Mouse (Mus musculus) kidney, embryonic 16.5 days (tissue): ENCODE data around the gene Kcnk10. TPM values are rescaled to one million over a fixed set of nuclear protein-coding genes. Genes with fewer than 3 reads are reported as not detected.

Source experiments
- ATAC-seq: fragments of 200-750 bp; cut with Nextera tagmentation; 2 replicates; pipeline ENCODE4 v1.8.0; 2017; ENCODE audit warnings: moderate TSS enrichment; ENCODE audit not compliant: low FRiP score, low TSS enrichment
- H3K27ac ChIP-seq: fragments of 300-500 bp; sonication (generic); 2 replicates; pipeline ENCODE4 v1.5.1; 2014; ENCODE audit warnings: low read length
- H3K27me3 ChIP-seq: fragments of 300-500 bp; sonication (generic); 2 replicates; pipeline ENCODE4 v1.6.1; 2014; ENCODE audit warnings: low read length, control low read depth, mixed read lengths; ENCODE audit not compliant: insufficient read depth
- H3K36me3 ChIP-seq: fragments of 300-500 bp; sonication (generic); 2 replicates; pipeline ENCODE4 v1.6.1; 2014; ENCODE audit warnings: low read length, control low read depth, mixed read lengths; ENCODE audit not compliant: insufficient read depth
- H3K4me1 ChIP-seq: fragments of 300-500 bp; sonication (generic); 2 replicates; pipeline ENCODE4 v1.6.1; 2014; ENCODE audit warnings: low read length, control low read depth, mixed read lengths; ENCODE audit not compliant: insufficient read depth
- H3K4me2 ChIP-seq: fragments of 300-500 bp; sonication (generic); replicated peaks from 2 replicates; pipeline ENCODE4 v1.6.1; 2014; ENCODE audit warnings: low read depth, low read length
- H3K4me3 ChIP-seq: fragments of 300-500 bp; sonication (generic); 2 replicates; pipeline ENCODE4 v1.5.1; 2014; ENCODE audit warnings: mild to moderate bottlenecking, low read length
- H3K9ac ChIP-seq: fragments of 300-500 bp; sonication (generic); replicated peaks from 2 replicates; pipeline ENCODE4 v1.6.1; 2014; ENCODE audit warnings: low read length
- H3K9me3 ChIP-seq: fragments of 300-500 bp; sonication (generic); 2 replicates; pipeline ENCODE4 v1.6.1; 2016; ENCODE audit warnings: low read length, control low read depth
- WGBS: fragments of 180-500 bp; shearing (Covaris S2); extraction: QIAGEN DNeasy Blood & Tissue Kit; methylation state at CpG from one replicate; pipeline ENCODE4 v1.1.7; 2014; 5-methylcytosine and 5-hydroxymethylcytosine counted together
- polyA plus RNA-seq: library from polyadenylated mRNA; unstranded; fragments of >200 nt; fragmentation: Nextera tagmentation; extraction: Ambion mirVana; gene quantifications from 2 replicates; pipeline ENCODE4 v1.2.1, GENCODE M21; 2015

Kcnk10 gene
- polyA plus RNA-seq, 1 experiment from 2014 or later: 1.0 TPM

DNA sequence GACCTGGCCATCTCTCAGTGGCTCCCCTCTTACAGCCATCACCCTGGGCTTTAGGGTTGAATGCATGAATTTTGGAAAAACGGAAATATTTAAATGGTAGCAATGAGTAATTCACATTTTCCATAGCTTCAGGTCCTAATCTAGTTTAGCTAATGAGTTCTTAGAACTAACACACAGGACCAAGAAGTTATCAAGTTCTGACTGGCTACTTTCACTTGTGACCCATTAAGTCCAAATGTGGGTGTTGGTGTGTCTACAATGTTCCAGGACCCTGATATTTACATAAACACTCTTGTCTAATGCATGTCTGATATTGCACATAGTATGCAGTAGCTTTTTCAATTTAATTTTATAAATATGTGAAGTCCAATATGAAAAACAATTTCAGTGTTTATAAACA, 27.2 kb upstream of the Kcnk10 start:
- H3K4me2 ChIP-seq: no peak overlapping the region
- H3K4me3 ChIP-seq: no peak overlapping the region
- no peak overlapping the region for H3K9ac ChIP-seq
- H3K27ac ChIP-seq: no peak overlapping the region
- no peaks in the 10 kb centered on the region for H3K36me3 ChIP-seq
- no peaks in the 10 kb centered on the region for H3K4me1 ChIP-seq
- no peaks in the 10 kb centered on the region for H3K27me3 ChIP-seq
- WGBS: 77% methylated on average over 1 of the region's 1 CpGs
- ATAC-seq: no peak
- no peaks in the 10 kb centered on the region for H3K9me3 ChIP-seq

DNA sequence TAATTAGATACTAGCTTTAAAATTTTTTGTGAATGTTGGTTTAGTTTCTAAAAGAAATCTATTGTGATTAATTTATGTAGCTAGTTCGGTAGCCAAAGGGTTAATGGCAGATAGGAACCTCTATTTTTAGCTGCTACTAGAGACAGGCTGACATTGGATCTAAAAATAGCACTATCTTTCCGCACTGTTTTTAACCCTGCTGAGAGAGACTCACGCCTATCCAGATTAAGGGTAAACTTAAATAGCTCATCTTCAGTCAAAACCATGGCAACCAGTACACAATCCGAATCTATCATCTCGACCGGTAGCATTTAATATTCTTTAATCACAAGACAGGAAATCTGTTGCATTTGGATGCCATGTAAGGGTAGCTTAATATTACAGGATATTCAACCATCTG, 24.0 kb upstream of the Kcnk10 start:
- Histone ChIP-seq H3K4me2 (no peak overlapping the region), H3K27me3 (no peaks in the 10 kb centered on the region), H3K27ac (no peak overlapping the region), H3K36me3 (no peaks in the 10 kb centered on the region), H3K4me1 (no peaks in the 10 kb centered on the region), H3K9ac (no peak overlapping the region), H3K9me3 (no peaks in the 10 kb centered on the region), H3K4me3 (no peak overlapping the region)
- ATAC-seq: no peak
- WGBS: 34% methylated on average over 6 of the region's 6 CpGs

DNA sequence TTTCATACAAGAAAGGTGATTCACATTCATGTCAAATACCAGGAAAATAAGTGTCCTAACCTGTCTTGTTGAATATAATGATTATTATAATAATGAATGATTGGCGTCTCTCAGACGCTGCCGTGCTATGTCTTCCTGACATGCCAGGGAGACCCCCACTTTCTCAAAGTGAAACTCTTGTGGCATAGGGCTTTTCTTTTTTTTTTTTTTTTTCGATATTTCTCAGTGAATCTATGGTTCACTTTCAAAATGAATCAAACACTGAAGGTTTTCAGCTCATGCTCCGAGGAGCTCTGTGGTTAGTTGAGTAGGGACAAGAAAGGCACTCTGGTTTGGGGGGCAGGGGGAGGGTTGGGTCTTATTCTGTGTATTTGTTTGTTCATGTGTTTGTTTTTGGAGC, 22.8 kb upstream of the Kcnk10 start:
- ATAC-seq: no peak
- Histone ChIP-seq H3K9me3 (no peaks in the 10 kb centered on the region), H3K9ac (no peak overlapping the region), H3K36me3 (no peaks in the 10 kb centered on the region), H3K4me2 (no peak overlapping the region), H3K27ac (no peak overlapping the region), H3K4me1 (no peaks in the 10 kb centered on the region), H3K4me3 (no peak overlapping the region), H3K27me3 (no peaks in the 10 kb centered on the region)
- 84% methylated on average over 5 of the region's 5 CpGs for WGBS

DNA sequence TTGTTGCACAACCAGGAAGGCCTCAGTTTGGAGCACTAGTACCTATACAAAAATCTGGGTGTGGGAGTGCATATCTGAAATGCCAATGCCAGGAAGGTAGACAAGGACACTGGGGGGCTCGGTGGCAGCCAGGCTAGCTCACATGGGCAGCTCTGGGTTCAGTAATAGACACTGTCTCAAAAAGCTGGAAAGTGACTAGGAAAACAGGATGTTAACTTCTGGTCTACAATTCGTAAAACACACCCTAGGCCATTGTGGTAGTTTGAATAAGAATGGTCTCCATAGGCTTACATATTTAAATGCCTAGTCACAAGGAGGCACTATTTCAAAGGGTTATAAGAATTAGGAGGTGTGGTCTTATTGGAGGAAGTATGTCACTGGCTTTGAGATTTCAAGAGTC, 12.9 kb upstream of the Kcnk10 start:
- no peak for ATAC-seq
- H3K9ac ChIP-seq: no peak overlapping the region
- 76% methylated on average over 2 of the region's 2 CpGs for WGBS

DNA sequence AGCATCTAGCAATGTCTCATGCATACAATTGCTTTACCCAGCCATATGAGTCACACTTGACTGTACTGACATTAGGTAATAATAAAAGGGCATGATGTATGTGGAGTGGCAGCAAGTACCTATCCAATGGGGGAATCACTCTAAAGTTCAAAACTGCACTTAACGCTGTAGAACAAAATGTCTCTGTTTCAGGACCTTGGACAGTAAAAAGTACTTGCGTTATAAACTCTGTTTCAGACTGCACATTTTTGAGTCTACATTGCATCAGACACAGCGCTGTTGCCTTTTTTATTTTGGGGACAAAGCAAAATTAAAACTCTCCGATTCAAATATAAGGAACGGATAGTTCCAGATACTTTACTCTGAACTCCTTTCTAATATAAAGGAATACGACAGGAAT, 10.5 kb upstream of the Kcnk10 start:
- 64% methylated on average over 6 of the region's 6 CpGs for WGBS
- peaks cover 5% of the 10 kb centered on the region; the same call in 1 of the 2 replicates for H3K9me3 ChIP-seq
- H3K9ac ChIP-seq: no peak overlapping the region
- H3K4me1 ChIP-seq: no peaks in the 10 kb centered on the region
- no peak overlapping the region for H3K4me2 ChIP-seq
- H3K27ac ChIP-seq: no peak overlapping the region
- H3K4me3 ChIP-seq: no peak overlapping the region
- no peak; the same call in 1 of the 2 replicates for ATAC-seq
- no peaks in the 10 kb centered on the region for H3K36me3 ChIP-seq
- no peaks in the 10 kb centered on the region for H3K27me3 ChIP-seq

More for the DNA sequence above, 12.9 kb upstream of the Kcnk10 start:
- H3K9me3 ChIP-seq: peaks cover 5% of the 10 kb centered on the region; the same call in 1 of the 2 replicates
- no peaks in the 10 kb centered on the region for H3K4me1 ChIP-seq
- no peak overlapping the region for H3K4me3 ChIP-seq
- no peak overlapping the region for H3K4me2 ChIP-seq
- no peaks in the 10 kb centered on the region for H3K36me3 ChIP-seq
- no peak overlapping the region for H3K27ac ChIP-seq
- H3K27me3 ChIP-seq: no peaks in the 10 kb centered on the region

DNA sequence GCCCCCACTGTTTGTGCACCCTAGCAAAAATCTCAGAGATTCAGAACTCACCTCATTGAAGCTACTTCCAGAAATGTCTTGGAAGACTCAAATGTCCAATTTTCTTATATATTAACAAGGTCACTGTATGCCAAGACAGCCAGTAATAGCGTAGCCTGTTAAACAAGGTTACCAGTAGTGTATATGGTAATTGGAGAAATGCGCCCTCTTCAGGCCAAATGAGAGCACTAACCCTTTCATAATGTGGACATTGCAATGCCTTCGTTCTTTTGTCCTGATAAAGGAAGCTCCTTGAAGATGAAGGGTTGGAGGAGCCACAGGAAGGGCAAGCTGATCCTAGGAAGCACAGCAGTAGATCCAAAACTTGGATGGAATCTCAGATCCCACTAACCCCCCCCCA, 7.2 kb upstream of the Kcnk10 start:
- no peaks in the 10 kb centered on the region for H3K4me1 ChIP-seq
- H3K9me3 ChIP-seq: no peaks in the 10 kb centered on the region
- ATAC-seq: no peak
- H3K4me3 ChIP-seq: no peak overlapping the region
- no peak overlapping the region for H3K9ac ChIP-seq
- no peaks in the 10 kb centered on the region for H3K36me3 ChIP-seq
- no peak overlapping the region for H3K27ac ChIP-seq
- 39% methylated on average over 3 of the region's 3 CpGs for WGBS
- no peak overlapping the region for H3K4me2 ChIP-seq
- no peaks in the 10 kb centered on the region for H3K27me3 ChIP-seq

DNA sequence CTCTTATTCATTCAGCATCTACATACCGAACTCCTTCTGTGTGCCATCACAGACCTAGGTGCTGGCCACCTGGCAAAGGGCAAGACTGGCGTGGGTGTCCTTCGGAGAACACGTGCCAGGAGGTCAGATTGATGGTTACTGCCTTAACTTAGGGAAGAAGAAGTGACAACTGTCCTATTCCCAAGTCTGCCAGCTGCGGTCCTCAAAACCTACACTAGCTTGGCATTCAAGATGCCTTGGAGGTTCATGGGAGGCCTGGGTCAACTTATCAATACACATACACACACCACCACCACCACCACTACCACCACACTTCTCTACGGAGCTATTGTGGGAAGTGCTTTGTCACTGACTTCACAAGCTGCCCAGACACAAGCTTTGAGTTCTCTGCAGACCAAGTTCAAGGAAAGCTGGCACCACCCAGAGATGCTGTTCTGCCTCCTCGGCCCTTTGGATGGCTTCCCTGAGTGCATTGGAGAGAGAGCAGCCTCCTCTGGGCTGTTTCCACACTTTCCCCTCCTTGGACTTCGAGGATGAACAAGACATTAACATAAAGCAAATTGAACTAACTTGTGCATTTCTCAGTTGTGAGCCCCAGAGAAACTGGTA, 2.1 kb downstream of the Kcnk10 start:
- H3K4me2 ChIP-seq: no peak overlapping the region
- H3K4me1 ChIP-seq: 0 out of 2 replicates have a peak, but pooled peaks cover 3% of the 10 kb centered on the region
- no peak overlapping the region for H3K4me3 ChIP-seq
- H3K27me3 ChIP-seq: peaks cover 62% of the 10 kb centered on the region
- 71% methylated on average over 8 of the region's 8 CpGs for WGBS
- no peaks in the 10 kb centered on the region for H3K36me3 ChIP-seq
- ATAC-seq: no peak
- no peak overlapping the region for H3K27ac ChIP-seq
- no peak overlapping the region for H3K9ac ChIP-seq
- H3K9me3 ChIP-seq: no peaks in the 10 kb centered on the region

DNA sequence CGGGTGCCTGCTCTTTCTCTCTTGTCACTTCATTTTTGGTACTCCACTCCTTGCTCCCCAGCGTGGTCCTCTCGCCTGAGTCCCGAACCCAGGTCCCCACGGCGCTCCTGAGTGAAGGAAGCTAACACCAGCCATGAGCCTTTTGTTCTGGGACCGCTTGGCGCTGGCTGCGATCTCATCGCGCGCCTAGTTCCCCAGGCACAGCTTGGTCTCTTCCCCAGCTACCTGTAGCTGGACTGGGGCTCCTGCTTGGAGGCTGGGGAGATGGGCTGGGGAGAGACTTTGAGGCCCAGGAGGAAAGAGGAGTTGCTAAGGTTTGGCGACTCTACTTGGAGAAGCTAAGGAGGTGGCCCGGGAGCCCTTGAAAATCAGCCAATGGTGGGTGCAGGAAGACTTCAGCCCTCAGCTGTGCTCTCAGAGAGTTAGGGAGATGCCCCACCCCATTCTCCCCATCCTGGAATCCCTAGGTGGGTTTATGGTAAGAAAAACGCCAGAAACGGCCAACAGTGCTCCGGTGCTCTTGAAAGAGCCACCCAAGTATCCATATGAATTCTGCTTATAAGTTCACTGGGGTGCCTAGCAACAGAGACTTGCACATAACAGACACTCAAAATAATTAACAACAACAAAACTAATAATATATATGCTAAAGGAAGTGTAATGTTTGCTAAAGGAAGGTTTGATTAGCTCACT, 2.8 kb downstream of the Kcnk10 start:
- Histone ChIP-seq H3K27me3 (peaks cover 62% of the 10 kb centered on the region), H3K27ac (no peak overlapping the region), H3K4me2 (peak overlapping the region; percentile 98), H3K4me3 (peak overlapping the region; percentile 78), H3K36me3 (no peaks in the 10 kb centered on the region), H3K4me1 (0 out of 2 replicates have a peak, but pooled peaks cover 3% of the 10 kb centered on the region), H3K9me3 (no peaks in the 10 kb centered on the region), H3K9ac (peak overlapping the region; percentile 76)
- peak; percentile 58 for ATAC-seq
- WGBS: 9% methylated on average over 17 of the region's 17 CpGs

DNA sequence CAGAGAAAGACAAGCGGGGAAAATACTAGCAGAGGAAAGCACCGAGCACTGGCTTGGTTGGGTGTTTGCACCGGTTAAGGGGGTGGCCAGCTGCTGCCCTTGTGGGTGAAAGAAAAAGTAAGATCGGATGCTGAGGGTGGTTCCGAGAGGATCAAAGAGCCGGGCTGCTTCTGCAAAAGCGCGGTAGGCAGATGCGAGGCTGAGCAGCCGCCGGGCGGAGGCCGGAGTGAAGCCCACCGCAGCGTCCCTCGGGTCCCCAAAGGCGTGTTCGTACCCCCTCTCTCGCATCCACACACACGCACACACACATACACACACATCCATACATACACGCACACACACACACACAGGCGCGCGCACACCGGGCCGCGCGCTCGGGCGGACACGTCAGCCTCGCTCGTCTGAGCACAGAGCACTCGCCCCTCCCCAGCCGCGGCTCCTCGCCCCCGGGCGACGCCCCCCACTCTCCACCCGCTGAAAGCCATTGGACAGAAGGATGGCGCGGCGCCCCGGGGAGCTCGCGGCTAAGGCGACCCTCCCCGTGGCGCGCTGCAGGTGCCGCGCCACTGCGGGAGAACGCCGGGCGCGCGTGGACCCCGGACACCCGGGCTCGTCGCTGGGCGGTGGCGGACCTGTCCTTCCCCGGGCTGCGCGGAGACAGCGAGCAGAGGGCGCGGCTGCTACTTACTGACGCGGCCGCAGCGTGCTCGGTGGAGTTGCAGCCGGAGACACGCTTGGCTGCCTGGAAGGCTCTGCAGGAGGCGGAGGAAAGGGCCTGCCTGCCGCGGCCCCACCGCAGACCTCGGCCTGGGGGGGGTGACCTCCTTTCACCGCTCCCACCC, 3.5 kb downstream of the Kcnk10 start:
- H3K27ac ChIP-seq: no peak overlapping the region
- ATAC-seq: peak; percentile 92
- under 1% methylated on average over 75 of the region's 84 CpGs for WGBS
- H3K9me3 ChIP-seq: no peaks in the 10 kb centered on the region
- H3K9ac ChIP-seq: peak overlapping the region; percentile 76
- H3K4me1 ChIP-seq: 0 out of 2 replicates have a peak, but pooled peaks cover 3% of the 10 kb centered on the region
- peak overlapping the region; percentile 98 for H3K4me2 ChIP-seq
- H3K27me3 ChIP-seq: peaks cover 62% of the 10 kb centered on the region
- no peaks in the 10 kb centered on the region for H3K36me3 ChIP-seq
- H3K4me3 ChIP-seq: peak overlapping the region; percentile 78
